Mouse (Mus musculus): ENCODE measurements around the gene Pram1.

Gene Pram1

DNA sequence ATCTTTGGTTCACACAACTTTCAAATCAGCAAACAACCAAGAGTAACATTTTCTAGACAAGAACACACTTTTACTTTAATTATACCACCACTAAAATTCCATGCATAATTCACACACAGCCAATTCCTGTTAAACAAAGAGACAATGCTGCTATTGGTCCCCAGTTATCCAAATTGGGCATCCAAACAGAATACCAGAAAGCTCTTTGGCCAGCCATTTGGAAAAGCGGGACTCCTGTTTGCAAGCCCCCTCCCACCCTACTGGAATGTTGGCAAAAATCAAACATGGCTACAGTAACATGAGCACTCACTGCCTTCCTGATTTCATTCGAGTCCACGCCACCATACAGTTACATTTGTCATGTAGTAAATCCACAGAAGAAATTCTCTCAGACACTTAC, 31.8 kb downstream of the Pram1 start:
- DNase-seq (ENCODE audit: low read depth, low spot score) = no peak

DNA sequence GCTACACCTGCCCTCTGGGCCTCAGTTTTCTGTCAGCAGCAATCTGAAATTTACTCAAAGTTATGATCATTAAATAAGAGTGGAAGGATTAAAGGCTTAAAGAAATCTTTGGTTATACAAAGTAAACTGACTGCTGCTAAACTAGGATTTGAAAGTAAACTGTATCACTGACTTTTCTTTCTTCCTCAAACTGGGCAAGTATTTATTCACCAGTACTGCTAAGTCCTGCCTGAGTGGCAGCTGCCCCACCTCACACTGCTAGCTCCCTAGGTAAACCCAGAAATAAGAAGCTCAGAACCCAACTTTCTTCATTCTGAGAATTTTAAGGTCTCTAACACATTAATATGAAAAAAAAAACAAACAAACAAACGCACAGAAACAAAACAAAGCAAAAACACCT, 36.0 kb downstream of the Pram1 start:
- no peak for DNase-seq (ENCODE audit: low read depth, low spot score)

DNA sequence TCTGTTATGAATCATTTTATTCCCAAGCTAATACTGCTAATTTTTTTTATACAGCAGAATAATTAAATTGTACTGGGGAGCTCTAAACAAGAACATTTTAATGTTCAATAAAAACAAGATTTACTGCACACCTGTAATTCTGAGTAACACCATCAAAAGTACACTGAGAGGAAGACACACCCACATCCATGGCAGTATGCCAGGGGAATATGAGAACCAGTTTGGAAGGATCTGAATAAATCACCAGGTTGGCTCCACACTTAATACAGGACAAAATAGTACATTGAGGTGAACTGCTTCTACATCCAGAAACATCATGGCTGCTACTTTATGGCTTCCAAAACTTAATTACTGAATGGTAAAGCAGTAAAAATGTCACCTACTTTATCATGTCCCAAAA, 37.6 kb downstream of the Pram1 start:
- DNase-seq (ENCODE audit: low read depth, low spot score) = no peak

DNA sequence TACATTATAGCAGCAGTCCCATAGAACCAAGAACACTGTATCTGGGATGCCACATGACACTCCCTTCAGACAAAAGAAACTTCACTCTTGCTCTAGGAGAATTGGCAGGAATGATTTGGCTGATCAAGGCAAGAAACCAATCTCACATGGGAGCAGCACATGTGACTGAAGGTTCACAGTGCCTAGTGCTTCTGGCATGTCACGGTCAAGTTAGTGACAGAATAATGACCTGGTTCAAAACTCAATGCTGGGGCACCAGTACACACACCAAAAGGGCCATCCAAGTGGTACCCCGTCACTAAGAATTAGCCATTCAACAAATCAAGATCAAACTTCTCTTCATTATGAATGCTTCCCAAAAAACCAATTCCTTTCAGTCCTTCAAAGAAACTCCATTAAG, 38.2 kb downstream of the Pram1 start:
- DNase-seq (ENCODE audit: low read depth, low spot score) = no peak

DNA sequence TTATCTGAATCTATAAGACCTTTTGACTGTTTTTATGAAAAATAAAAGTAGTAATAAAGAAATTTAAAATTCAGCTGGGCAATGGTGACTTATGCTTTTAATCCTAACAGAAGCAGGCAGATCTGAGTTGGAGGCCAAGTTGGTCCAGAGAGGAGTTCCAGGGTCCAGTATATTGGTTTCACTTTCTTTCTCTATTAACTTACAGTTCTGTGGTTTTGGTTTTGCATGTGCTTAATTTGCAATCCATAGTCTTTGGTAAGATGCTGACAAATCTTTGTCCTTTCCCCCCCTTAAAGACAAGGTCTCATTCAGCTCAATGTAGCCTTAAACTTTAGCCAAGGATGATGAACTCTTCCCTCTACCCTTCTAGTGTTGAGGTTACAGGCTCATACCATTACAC, 40.9 kb downstream of the Pram1 start:
- no peak for DNase-seq (ENCODE audit: low read depth, low spot score)

DNA sequence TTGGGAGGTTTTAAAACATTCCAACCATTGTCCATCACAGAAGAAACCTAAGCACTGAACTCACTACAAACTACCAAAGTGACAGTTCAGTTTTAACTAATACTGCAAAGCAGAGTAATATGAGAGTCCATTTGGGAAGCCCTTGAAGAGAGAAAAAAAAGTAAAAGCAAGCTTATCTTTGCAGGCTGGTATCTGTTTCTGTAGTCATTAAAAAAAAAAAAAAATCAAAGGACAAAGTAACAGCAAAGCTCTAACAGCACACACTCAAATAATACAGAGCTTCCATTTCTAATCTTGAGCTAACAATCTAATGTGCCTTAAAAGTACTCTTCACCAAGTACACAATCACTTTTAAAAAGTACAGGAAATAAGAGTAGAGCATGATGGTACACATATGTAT, 43.9 kb downstream of the Pram1 start:
- DNase-seq (ENCODE audit: low read depth, low spot score) = no peak

DNA sequence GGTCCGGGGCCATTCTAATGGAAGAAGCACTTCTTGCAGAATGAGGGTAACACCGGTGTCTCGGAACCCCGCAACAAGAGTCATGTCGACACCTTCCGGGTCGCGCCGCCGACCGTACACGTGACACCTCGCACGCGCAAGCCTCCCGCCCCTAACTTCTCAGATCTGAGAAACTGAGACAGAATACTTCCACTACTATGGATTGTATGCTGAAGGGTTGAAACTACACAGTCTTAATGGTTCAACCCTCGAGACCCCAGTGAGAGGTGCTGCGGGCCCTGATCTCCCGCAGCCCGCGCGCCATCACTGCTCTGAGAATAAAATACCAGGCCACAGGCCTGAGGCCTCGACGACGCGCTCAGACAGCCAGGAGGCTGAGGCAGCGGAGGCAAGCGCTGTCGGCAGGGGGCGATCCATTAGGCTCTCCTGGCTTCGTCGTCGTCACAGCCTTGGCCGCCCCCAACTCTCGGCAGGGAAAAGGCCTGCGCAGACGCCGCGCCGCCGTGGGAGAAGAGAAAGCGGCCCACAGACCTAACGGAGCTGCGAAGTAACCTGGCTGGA, 46.9 kb downstream of the Pram1 start:
- DNase-seq (ENCODE audit: low read depth, low spot score) = peak; percentile 64

DNA sequence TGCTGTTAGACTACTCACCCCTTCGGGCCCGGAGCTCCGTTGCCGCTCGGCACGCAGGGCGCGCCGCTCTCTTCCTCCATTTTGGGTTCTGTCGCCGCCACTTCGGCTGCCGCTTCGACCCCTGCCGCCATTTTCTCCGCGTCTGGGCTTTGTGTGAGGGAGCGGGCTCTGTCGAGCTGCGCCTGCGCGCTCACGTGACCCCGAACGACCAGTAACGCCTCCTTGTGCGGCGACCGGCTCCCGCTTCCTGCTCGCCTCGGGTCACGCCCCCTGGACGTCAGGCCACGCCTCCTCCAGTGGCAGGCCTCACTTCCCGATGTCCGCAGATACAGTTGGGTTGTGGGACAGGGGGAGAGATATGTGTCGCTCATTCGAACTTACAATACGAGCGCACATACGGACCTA, 47.4 kb downstream of the Pram1 start:
- peak; percentile 90 for DNase-seq (ENCODE audit: low read depth, low spot score)

DNA sequence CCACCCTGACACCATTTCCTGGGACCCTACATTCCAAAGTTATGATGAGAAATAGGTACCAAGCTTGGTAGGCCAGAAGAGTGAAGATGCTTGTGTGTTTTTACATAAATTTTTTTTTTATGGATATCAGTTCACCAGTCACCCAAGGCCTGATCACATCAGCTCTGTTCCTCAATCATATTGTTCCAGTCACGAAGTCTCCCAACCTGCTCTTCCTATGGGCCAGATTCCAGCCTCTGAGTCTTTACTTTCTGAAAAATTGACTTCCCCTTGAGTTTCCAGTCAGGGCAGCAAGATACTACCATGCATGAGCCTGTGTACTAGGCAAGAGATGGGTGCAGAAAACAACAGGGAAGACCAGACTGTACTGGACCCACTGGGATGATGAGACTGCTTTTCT, 48.9 kb downstream of the Pram1 start, which contains the start of gene Hnrnpm:
Gene Hnrnpm (minus strand): TSS at position 101 of the 400 bp plus-strand sequence.
- DNase-seq (ENCODE audit: low read depth, low spot score) = no peak

Data from brain, embryonic 18.5 days (tissue).